Mouse (Mus musculus) MEL (cell line): ENCODE measurements around the gene Stx19. TPM values are rescaled to one million over a fixed set of nuclear protein-coding genes. Genes with fewer than 3 reads are reported as not detected.

ENCODE experiments used
- DNase-seq: peaks from one replicate; pipeline ENCODE4 v3.0.0; 2011; ENCODE audit warnings: low read depth, low spot score
- H3K27ac ChIP-seq: 2 replicates; pipeline ENCODE4 v1.5.1; 2012; ENCODE audit warnings: low read depth, mild to moderate bottlenecking, control low read depth, low read length, moderate library complexity; ENCODE audit not compliant: control insufficient read depth
- H3K27me3 ChIP-seq, 2 experiments: fragments of 150-350 bp in 1 of 2; sonication (generic) in 1 of 2; 2 replicates each; pipeline ENCODE4 v1.6.1; 2012; ENCODE audit warnings: low read length in 2 of 2, mild to moderate bottlenecking in 2 of 2, improper control_type of control experiment in 1 of 2, moderate library complexity in 1 of 2; ENCODE audit not compliant: insufficient read depth in 2 of 2, control insufficient read depth in 1 of 2
- H3K36me3 ChIP-seq, 2 experiments: 2 replicates each; pipeline ENCODE4 v1.6.1; 2012 to 2014; ENCODE audit warnings: low read length in 2 of 2, improper control_type of control experiment in 1 of 2, inconsistent platforms in 1 of 2, mild to moderate bottlenecking in 1 of 2; ENCODE audit not compliant: insufficient read depth in 2 of 2, control insufficient read depth in 1 of 2
- H3K4me1 ChIP-seq, 2 experiments: fragments of 150-350 bp in 1 of 2; sonication (generic) in 1 of 2; 2 replicates each; pipeline ENCODE4 v1.6.1; 2012; ENCODE audit warnings: low read length in 2 of 2, improper control_type of control experiment in 1 of 2, mild to moderate bottlenecking in 1 of 2; ENCODE audit not compliant: insufficient read depth in 2 of 2, control insufficient read depth in 1 of 2
- H3K4me3 ChIP-seq, 2 experiments: fragments of 150-350 bp in 1 of 2; sonication (generic) in 1 of 2; 2 replicates each; pipeline ENCODE4 v1.5.1; 2012; ENCODE audit warnings: low read depth in 2 of 2, low read length in 2 of 2, mild to moderate bottlenecking in 2 of 2, moderate library complexity in 2 of 2, control low read depth in 1 of 2, improper control_type of control experiment in 1 of 2; ENCODE audit not compliant: control insufficient read depth in 1 of 2, insufficient read depth in 1 of 2
- H3K79me2 ChIP-seq: 2 replicates; pipeline ENCODE4 v1.6.1; 2012; ENCODE audit warnings: mild to moderate bottlenecking, low read length, moderate library complexity; ENCODE audit not compliant: control insufficient read depth, poor library complexity, insufficient read depth
- H3K9ac ChIP-seq: 2 replicates; pipeline ENCODE4 v1.6.1; 2012; ENCODE audit warnings: low read depth, mild to moderate bottlenecking, control low read depth, low read length, moderate library complexity; ENCODE audit not compliant: control insufficient read depth, poor library complexity, severe bottlenecking
- H3K9me3 ChIP-seq: fragments of 150-350 bp; sonication (generic); replicated peaks from 2 replicates; pipeline ENCODE4 v1.6.1; 2012; ENCODE audit warnings: mild to moderate bottlenecking, low read length, improper control_type of control experiment, moderate library complexity; ENCODE audit not compliant: insufficient read depth
- CHD2 ChIP-seq: IDR thresholded peaks from 2 replicates; pipeline ENCODE4 v1.6.1; 2011; ENCODE audit warnings: low read length, improper control_type of control experiment
- CTCF ChIP-seq, 3 experiments: IDR thresholded peaks in 2 of 3; conservative IDR thresholded peaks in 1 of 3; 2 replicates each; pipeline ENCODE4 v1.5.1; 2011 to 2012; ENCODE audit warnings: low read length in 3 of 3, low read depth in 2 of 3, mild to moderate bottlenecking in 2 of 3, improper control_type of control experiment in 1 of 3, inconsistent platforms in 1 of 3, mixed read lengths in 1 of 3, moderate library complexity in 1 of 3; ENCODE audit not compliant: control insufficient read depth in 1 of 3, insufficient read depth in 1 of 3, poor library complexity in 1 of 3, severe bottlenecking in 1 of 3
- GATA1 ChIP-seq: IDR thresholded peaks from 2 replicates; pipeline ENCODE4 v1.6.1; 2011; ENCODE audit warnings: low read depth, low read length, improper control_type of control experiment
- JUND ChIP-seq: IDR thresholded peaks from 2 replicates; pipeline ENCODE4 v1.6.1; 2011; ENCODE audit warnings: low read depth, mild to moderate bottlenecking, improper control_type of control experiment, low read length
- MAFK ChIP-seq: IDR thresholded peaks from 2 replicates; pipeline ENCODE4 v1.6.1; 2011; ENCODE audit warnings: low read depth, mild to moderate bottlenecking, low read length, improper control_type of control experiment, borderline replicate concordance
- MAZ ChIP-seq: IDR thresholded peaks from 2 replicates; pipeline ENCODE4 v1.6.1; 2012; ENCODE audit warnings: low read depth, mild to moderate bottlenecking, inconsistent platforms, low read length, improper control_type of control experiment
- MYB ChIP-seq: IDR thresholded peaks from 2 replicates; pipeline ENCODE4 v1.6.1; 2011; ENCODE audit warnings: mild to moderate bottlenecking, low read depth, low read length, improper control_type of control experiment
- NELFE ChIP-seq: IDR thresholded peaks from 2 replicates; pipeline ENCODE4 v1.6.1; 2011; ENCODE audit warnings: low read depth, low read length, improper control_type of control experiment
- NRF1 ChIP-seq: IDR thresholded peaks from 2 replicates; pipeline ENCODE4 v1.6.1; 2014; ENCODE audit warnings: low read depth, mild to moderate bottlenecking, inconsistent platforms, low read length, improper control_type of control experiment, moderate library complexity; ENCODE audit not compliant: poor library complexity, insufficient read depth, severe bottlenecking
- POLR2A ChIP-seq, 2 experiments: IDR thresholded peaks; 2 replicates each; pipeline ENCODE4 v1.6.1; 2011 to 2012; ENCODE audit warnings: low read length in 2 of 2, mild to moderate bottlenecking in 2 of 2, control low read depth in 1 of 2, improper control_type of control experiment in 1 of 2, low read depth in 1 of 2, moderate library complexity in 1 of 2; ENCODE audit not compliant: control insufficient read depth in 1 of 2, insufficient read depth in 1 of 2, poor library complexity in 1 of 2
- POLR2AphosphoS2 ChIP-seq: IDR thresholded peaks from 2 replicates; pipeline ENCODE4 v1.6.1; 2011; ENCODE audit warnings: low read length, improper control_type of control experiment
- RAD21 ChIP-seq: IDR thresholded peaks from 2 replicates; pipeline ENCODE4 v1.6.1; 2011; ENCODE audit warnings: mild to moderate bottlenecking, low read depth, low read length, improper control_type of control experiment
- RCOR1 ChIP-seq: IDR thresholded peaks from 2 replicates; pipeline ENCODE4 v1.6.1; 2012; ENCODE audit warnings: low read depth, mild to moderate bottlenecking, inconsistent platforms, low read length, improper control_type of control experiment
- SMC3 ChIP-seq: IDR thresholded peaks from 2 replicates; pipeline ENCODE4 v1.6.1; 2011; ENCODE audit warnings: low read depth, low read length, improper control_type of control experiment
- TAL1 ChIP-seq: IDR thresholded peaks from 2 replicates; pipeline ENCODE4 v1.6.1; 2012; ENCODE audit warnings: mild to moderate bottlenecking, inconsistent platforms, low read length, moderate library complexity, mixed read lengths
- TCF12 ChIP-seq: IDR thresholded peaks from 2 replicates; pipeline ENCODE4 v1.6.1; 2014; ENCODE audit warnings: low read depth, mild to moderate bottlenecking, inconsistent platforms, low read length, improper control_type of control experiment, moderate library complexity
- USF1 ChIP-seq: IDR thresholded peaks from 2 replicates; pipeline ENCODE4 v1.6.1; 2014; ENCODE audit warnings: low read depth, mild to moderate bottlenecking, inconsistent platforms, low read length, improper control_type of control experiment, moderate library complexity
- USF2 ChIP-seq, 2 experiments: IDR thresholded peaks; 2 replicates each; pipeline ENCODE4 v1.6.1; 2011 to 2012; ENCODE audit warnings: improper control_type of control experiment in 2 of 2, low read length in 2 of 2, borderline replicate concordance in 1 of 2, inconsistent platforms in 1 of 2, low read depth in 1 of 2, mild to moderate bottlenecking in 1 of 2; ENCODE audit not compliant: insufficient read depth in 1 of 2
- ZMIZ1 ChIP-seq: IDR thresholded peaks from 2 replicates; pipeline ENCODE4 v1.6.1; 2012; ENCODE audit warnings: low read depth, mild to moderate bottlenecking, inconsistent platforms, low read length, improper control_type of control experiment, moderate library complexity
- polyA plus RNA-seq, 2 experiments: library from polyadenylated mRNA; stranded (reverse) in 1 of 2; unstranded in 1 of 2; fragments of >175 nt in 1 of 2; fragments of >200 nt in 1 of 2; gene quantifications; 2 replicates each; pipeline versions ENCODE4 v1.2.1 to v1.2.4; 2012; ENCODE audit warnings: low replicate concordance in 2 of 2, low read depth in 1 of 2; ENCODE audit not compliant: insufficient read length in 2 of 2, insufficient read depth in 1 of 2, missing spikeins in 1 of 2
- total RNA-seq: library from RNA; depleted of rRNA; stranded (reverse); fragments of 300-350 nt; gene quantifications from 2 replicates; pipeline ENCODE4 v1.2.3, GENCODE M21; 2012

Stx19 gene
- total and polyA plus RNA-seq, 3 experiments = 0.13 TPM; not detected in 2

DNA sequence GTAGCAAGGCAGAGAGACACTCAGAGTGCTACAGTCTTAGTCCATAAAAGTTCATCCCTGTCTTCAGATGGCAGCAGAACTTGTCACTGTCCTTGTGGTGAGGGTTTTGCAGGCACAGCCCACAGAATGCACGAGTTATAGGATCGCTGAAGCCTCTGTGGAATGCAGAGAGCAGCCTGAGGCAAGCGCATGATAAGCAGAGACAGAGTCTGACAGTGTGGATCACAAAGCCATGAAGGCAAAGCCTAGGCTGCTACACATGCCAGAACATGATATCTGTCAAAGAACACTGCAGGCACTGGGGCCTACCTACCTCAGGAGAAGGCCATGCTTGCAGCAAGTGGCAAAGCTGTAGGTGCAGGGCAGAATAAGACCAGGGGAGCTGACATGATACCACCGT is 15.1 kb upstream of the Stx19 start:
- Histone ChIP-seq H3K9me3 (no peaks in the 10 kb centered on the region), H3K4me3 (no peak overlapping the region)

DNA sequence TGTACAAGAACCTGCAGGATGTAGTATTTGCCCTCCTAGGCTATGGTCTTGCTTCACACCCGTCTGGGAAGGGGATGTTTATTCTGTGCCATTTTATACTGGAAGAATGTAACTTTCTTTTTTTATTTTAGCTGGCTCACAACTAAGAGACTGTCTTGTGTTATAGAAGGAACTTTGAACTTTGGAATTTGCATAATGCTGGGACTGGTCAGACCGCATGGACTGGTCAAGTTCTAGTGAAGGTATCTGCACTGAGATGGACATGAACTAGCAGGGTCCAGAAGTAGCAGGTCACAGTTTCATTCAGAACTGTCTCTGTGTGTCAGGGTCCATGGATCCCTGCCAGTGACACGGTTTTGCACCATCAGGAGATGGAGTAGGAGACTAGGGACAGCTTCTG is 14.6 kb upstream of the Stx19 start:
- Histone ChIP-seq H3K9ac (no peak overlapping the region), H3K4me3 (no peak overlapping the region), H3K79me2 (no peaks in the 10 kb centered on the region)
- TF ChIP-seq RAD21 (no peak), JUND (no peak), MYB (no peak), POLR2AphosphoS2 (no peak), TCF12 (no peak), GATA1 (no peak), POLR2A (IDR thresholded peaks at IDR 0.05; ENCODE audit: control insufficient read depth in 1 of 2, insufficient read depth in 1 of 2, low read depth in 1 of 2, low read length in 2 of 2, poor library complexity in 1 of 2) (no peak), MAZ (no peak), MAFK (no peak), ZMIZ1 (no peak), CHD2 (no peak), SMC3 (no peak), NRF1 (no peak)
- TF ChIP-seq, all 39 proteins: peak for 0
- no peak for DNase-seq
- Histone ChIP-seq H3K4me1 (no peaks in the 10 kb centered on the region), H3K9me3 (no peaks in the 10 kb centered on the region), H3K27me3 (no peaks in the 10 kb centered on the region), H3K36me3 (no peaks in the 10 kb centered on the region), H3K27ac (no peak overlapping the region)

More for the DNA sequence above, 15.1 kb upstream of the Stx19 start:
- Histone ChIP-seq H3K27me3 (no peaks in the 10 kb centered on the region), H3K9ac (no peak overlapping the region), H3K36me3 (no peaks in the 10 kb centered on the region), H3K79me2 (no peaks in the 10 kb centered on the region), H3K27ac (no peak overlapping the region), H3K4me1 (no peaks in the 10 kb centered on the region)
- TF ChIP-seq JUND (no peak), POLR2AphosphoS2 (no peak), TAL1 (no peak), CTCF (IDR thresholded peaks at IDR 0.05 in 2 of 3, conservative IDR thresholded peaks at IDR 0.05 in 1 of 3; ENCODE audit: control insufficient read depth in 1 of 3, insufficient read depth in 1 of 3, low read depth in 2 of 3, low read length in 3 of 3, poor library complexity in 1 of 3, severe bottlenecking in 1 of 3) (no peak), MYB (no peak), RCOR1 (no peak), USF2 (IDR thresholded peaks at IDR 0.05; ENCODE audit: borderline replicate concordance in 1 of 2, insufficient read depth in 1 of 2, low read depth in 1 of 2, low read length in 2 of 2) (no peak), POLR2A (IDR thresholded peaks at IDR 0.05; ENCODE audit: control insufficient read depth in 1 of 2, insufficient read depth in 1 of 2, low read depth in 1 of 2, low read length in 2 of 2, poor library complexity in 1 of 2) (no peak), NELFE (no peak), TCF12 (no peak), USF1 (no peak), MAFK (no peak)
- DNase-seq = no peak
